Mouse (Mus musculus): ENCODE measurements at regions not wholly inside any gene's neighbourhood (a gene's known extent, or its start where the extent isn't known, plus 50 kb on each side); places are given as distances from the start of the nearest gene placed in this dataset.

DNA sequence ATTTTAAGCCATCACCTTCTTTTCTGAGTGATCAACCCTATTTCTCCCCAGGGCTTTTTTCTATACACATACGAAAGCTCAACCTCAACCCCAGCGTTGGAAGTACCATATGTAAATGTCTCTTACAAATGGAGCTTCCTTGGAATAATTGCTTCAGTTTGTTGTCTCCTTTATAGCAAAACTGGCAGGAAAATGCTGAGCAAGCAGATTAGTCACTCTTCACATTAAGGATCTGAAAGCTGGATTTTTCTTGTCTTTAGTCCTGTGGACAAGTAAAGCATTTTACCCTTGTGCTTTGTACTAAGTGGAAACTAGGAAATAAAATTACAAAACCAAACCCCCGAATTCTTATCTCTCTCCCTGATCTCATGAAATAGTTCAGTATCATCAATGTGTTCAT lies 145.8 kb downstream of the Etaa1 start:
- Histone ChIP-seq H3K4me1 (replicated peaks) (0 out of 2 replicates have a peak, but pooled peaks cover 4% of the 10 kb centered on the region), H3K4me2 (no peak overlapping the region), H3K36me3 (no peaks in the 10 kb centered on the region), H3K27me3 (no peaks in the 10 kb centered on the region), H3K9me3 (no peaks in the 10 kb centered on the region), H3K4me3 (no peak overlapping the region), H3K9ac (no peak overlapping the region), H3K27ac (replicated peaks) (no peak overlapping the region)
- whole genome bisulfite sequencing, result 88% methylated on average over 3 of the region's 3 CpGs
- ATAC-seq (ENCODE audit: low FRiP score, low read depth), result no peak

- WGBS, result 46% methylated on average over 8 of the region's 8 CpGs
- ATAC-seq (ENCODE audit: low FRiP score, low read depth), result peak; percentile 59; the same call in 1 of the 2 replicates
- no peak overlapping the region for H3K4me3 ChIP-seq
- H3K9me3 ChIP-seq, result no peaks in the 10 kb centered on the region
- no peak overlapping the region for H3K27ac ChIP-seq (replicated peaks)
- H3K36me3 ChIP-seq, result no peaks in the 10 kb centered on the region
- H3K27me3 ChIP-seq, result no peaks in the 10 kb centered on the region
- no peak overlapping the region for H3K4me2 ChIP-seq
- no peak overlapping the region for H3K9ac ChIP-seq
- H3K4me1 ChIP-seq (replicated peaks), result 0 out of 2 replicates have a peak, but pooled peaks cover 4% of the 10 kb centered on the region
Observed at GRCm38 (mm10) chr11:17811829-17812559, 141.7 kb downstream of the Etaa1 start.

DNA sequence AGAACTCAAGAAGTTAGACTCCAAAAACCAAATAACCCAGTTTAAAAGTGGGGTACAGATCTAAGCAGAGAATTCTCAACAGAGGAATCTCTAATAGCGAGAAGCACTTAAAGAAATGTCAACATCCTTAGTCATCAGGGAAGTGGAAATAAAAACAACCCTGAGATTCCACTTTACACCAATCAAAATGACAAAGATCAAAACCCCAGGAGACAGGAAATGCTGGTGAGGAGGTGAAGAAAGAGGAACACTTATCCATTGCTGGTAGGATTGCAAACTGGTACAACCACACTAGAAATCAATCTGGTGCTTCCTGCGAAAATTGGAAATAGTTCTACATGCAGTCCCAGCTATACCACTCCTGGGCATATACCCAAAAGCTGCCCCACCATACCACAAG lies 111.0 kb downstream of the Etaa1 start:
- no peak for ATAC-seq (ENCODE audit: low FRiP score, low read depth)
- WGBS, result 84% methylated on average over 2 of the region's 2 CpGs
- Histone ChIP-seq H3K4me1 (replicated peaks) (no peaks in the 10 kb centered on the region), H3K27ac (replicated peaks) (no peak overlapping the region), H3K9me3 (no peaks in the 10 kb centered on the region), H3K36me3 (no peaks in the 10 kb centered on the region), H3K27me3 (no peaks in the 10 kb centered on the region), H3K4me2 (no peak overlapping the region), H3K4me3 (no peak overlapping the region), H3K9ac (no peak overlapping the region)

GRCm38 (mm10) chr11:17852405-17852804 lies 101.3 kb downstream of the Etaa1 start:
- Histone ChIP-seq H3K4me3 (no peak overlapping the region), H3K27me3 (no peaks in the 10 kb centered on the region), H3K27ac (replicated peaks) (no peak overlapping the region), H3K9me3 (no peaks in the 10 kb centered on the region), H3K36me3 (no peaks in the 10 kb centered on the region), H3K4me2 (no peak overlapping the region), H3K4me1 (replicated peaks) (0 out of 2 replicates have a peak, but pooled peaks cover 6% of the 10 kb centered on the region), H3K9ac (no peak overlapping the region)
- no peak for ATAC-seq (ENCODE audit: low FRiP score, low read depth)
- 46% methylated on average over 7 of the region's 7 CpGs for WGBS

DNA sequence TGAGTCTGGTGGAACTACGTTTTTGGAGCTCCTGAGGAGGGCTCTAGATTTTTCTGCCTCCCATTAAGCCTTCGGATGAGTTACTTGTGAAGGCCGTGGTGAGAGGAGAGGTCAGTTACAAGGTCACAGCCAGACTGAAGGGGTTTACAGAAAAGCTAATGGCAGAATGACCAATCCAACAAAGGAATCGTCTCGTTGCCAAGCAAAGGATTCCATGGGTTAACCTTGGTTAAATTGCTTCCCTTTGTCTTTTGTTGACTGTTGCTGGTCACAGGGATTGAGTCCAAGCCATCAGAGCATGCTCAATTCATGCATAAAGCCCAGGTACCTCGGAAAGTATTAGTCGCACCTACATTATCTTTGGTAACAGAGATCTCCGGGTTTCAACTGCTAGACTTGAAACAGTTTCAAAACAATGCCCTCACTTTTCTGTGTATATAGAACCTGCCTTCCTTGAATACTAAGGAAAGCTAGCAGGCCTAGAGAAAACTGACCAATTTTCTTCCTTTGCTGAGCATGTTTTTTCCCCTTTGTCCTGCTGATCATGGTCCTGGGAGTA lies 100.3 kb downstream of the Etaa1 start:
- Histone ChIP-seq H3K4me3 (no peak overlapping the region), H3K9ac (no peak overlapping the region), H3K36me3 (no peaks in the 10 kb centered on the region), H3K4me1 (replicated peaks) (0 out of 2 replicates have a peak, but pooled peaks cover 6% of the 10 kb centered on the region), H3K27me3 (no peaks in the 10 kb centered on the region), H3K4me2 (no peak overlapping the region), H3K27ac (replicated peaks) (no peak overlapping the region), H3K9me3 (no peaks in the 10 kb centered on the region)
- WGBS, result 32% methylated on average over 8 of the region's 8 CpGs
- ATAC-seq (ENCODE audit: low FRiP score, low read depth), result no peak

DNA sequence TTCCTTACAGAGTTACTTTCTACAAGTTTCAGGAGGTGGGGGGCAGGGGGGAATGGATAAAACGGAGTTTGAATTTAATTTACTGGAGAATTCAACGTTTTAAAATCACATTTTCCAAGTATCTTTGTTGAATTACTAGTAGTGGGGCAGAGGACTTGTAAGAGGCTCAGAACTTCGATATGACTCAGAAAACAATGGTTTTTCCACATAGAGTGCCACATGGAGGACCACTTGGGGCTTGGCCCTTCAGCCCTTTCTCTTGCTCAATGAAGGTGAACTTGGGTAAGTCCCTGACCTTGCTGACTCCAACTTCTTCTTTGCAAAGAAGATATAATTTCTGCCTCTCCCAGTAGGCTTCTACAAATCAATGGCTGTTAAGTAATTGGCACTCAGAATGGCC lies 99.8 kb downstream of the Etaa1 start:
- H3K27me3 ChIP-seq, result no peaks in the 10 kb centered on the region
- H3K4me2 ChIP-seq, result no peak overlapping the region
- no peak overlapping the region for H3K9ac ChIP-seq
- no peaks in the 10 kb centered on the region for H3K36me3 ChIP-seq
- 77% methylated on average over 3 of the region's 3 CpGs for WGBS
- no peak overlapping the region for H3K4me3 ChIP-seq
- H3K27ac ChIP-seq (replicated peaks), result no peak overlapping the region
- no peaks in the 10 kb centered on the region for H3K9me3 ChIP-seq
- 0 out of 2 replicates have a peak, but pooled peaks cover 6% of the 10 kb centered on the region for H3K4me1 ChIP-seq (replicated peaks)
- no peak for ATAC-seq (ENCODE audit: low FRiP score, low read depth)

DNA sequence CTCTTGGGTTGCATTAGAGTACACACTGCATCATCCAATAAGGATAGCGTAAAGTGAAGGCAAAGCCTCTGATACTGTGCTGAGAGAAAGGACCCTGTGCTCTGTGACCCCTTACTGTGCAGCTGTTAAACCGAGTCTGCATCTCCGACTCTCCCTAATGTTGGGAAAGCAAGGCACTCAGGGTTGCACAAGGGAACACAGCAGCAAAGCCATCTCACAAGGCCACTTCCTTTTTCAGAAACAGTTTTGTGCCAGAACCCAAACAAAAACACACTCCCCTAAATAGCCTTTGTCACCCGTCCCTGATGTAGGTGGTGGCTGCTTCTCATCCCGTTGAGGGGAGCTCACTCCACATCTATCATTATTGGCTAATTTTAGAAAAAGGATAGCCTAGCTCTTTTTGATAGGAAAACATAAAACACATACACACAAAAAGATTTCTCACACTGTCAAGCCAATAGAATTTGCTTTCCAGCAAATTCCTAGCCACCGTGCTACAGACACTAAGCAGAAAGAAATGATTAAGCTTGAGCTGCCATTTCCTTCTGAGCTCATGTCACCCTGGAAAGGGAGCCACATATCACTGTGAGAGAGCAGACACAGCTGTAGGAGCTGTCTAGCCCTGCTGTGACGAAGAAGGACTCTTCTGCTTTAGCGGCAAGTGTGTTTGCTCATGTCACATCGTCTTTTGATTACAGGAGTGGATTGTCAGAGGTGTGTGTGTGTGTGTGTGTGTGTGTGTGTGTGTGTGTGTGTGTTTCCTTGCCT lies 94.1 kb downstream of the Etaa1 start:
- Histone ChIP-seq H3K4me2 (no peak overlapping the region), H3K9ac (no peak overlapping the region), H3K36me3 (no peaks in the 10 kb centered on the region), H3K4me1 (replicated peaks) (no peaks in the 10 kb centered on the region), H3K9me3 (no peaks in the 10 kb centered on the region), H3K27me3 (no peaks in the 10 kb centered on the region), H3K27ac (replicated peaks) (peak overlapping the region; percentile 18; the same call in 1 of the 2 replicates), H3K4me3 (no peak overlapping the region)
- no peak for ATAC-seq (ENCODE audit: low FRiP score, low read depth)
- WGBS, result 46% methylated on average over 9 of the region's 9 CpGs

- no peaks in the 10 kb centered on the region for H3K36me3 ChIP-seq
- no peak overlapping the region for H3K9ac ChIP-seq
- ATAC-seq (ENCODE audit: low FRiP score, low read depth), result 0 out of 2 replicates have a peak, but pooled peaks have one; percentile 27
- whole genome bisulfite sequencing, result 26% methylated on average over 4 of the region's 4 CpGs
- H3K4me1 ChIP-seq (replicated peaks), result no peaks in the 10 kb centered on the region
- H3K27me3 ChIP-seq, result no peaks in the 10 kb centered on the region
- no peaks in the 10 kb centered on the region for H3K9me3 ChIP-seq
- no peak overlapping the region for H3K4me2 ChIP-seq
- no peak overlapping the region for H3K4me3 ChIP-seq
- no peak overlapping the region for H3K27ac ChIP-seq (replicated peaks)
Observed at GRCm38 (mm10) chr11:17864833-17865397, 88.8 kb downstream of the Etaa1 start.

DNA sequence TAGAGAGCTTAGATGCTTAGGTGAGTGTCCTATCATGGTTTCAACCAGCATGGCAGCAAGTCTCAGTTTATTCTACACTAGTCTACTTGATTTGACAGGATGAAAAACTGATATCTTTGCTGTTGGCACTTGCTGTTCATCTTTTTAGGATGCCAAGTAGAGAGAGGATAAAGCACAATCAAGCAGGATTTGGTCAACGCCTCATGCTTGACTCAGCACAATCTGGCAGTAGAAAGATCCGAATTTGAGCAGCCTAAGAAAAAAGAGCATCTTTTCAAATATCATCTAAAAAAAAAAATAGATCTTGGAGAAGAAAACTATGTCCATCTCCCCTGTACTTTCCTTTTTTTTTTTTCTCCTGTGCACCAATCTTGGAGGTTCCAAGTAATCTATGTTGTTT lies 83.0 kb downstream of the Etaa1 start:
- H3K4me2 ChIP-seq, result no peak overlapping the region
- no peak overlapping the region for H3K27ac ChIP-seq (replicated peaks)
- WGBS, result 88% methylated on average over 2 of the region's 2 CpGs
- H3K27me3 ChIP-seq, result no peaks in the 10 kb centered on the region
- no peaks in the 10 kb centered on the region for H3K4me1 ChIP-seq (replicated peaks)
- no peaks in the 10 kb centered on the region for H3K36me3 ChIP-seq
- ATAC-seq (ENCODE audit: low FRiP score, low read depth), result no peak
- H3K9me3 ChIP-seq, result no peaks in the 10 kb centered on the region
- no peak overlapping the region for H3K9ac ChIP-seq
- H3K4me3 ChIP-seq, result no peak overlapping the region

- H3K4me2 ChIP-seq, result no peak overlapping the region
- no peaks in the 10 kb centered on the region for H3K9me3 ChIP-seq
- no peaks in the 10 kb centered on the region for H3K4me1 ChIP-seq (replicated peaks)
- no peaks in the 10 kb centered on the region for H3K36me3 ChIP-seq
- H3K27ac ChIP-seq (replicated peaks), result no peak overlapping the region
- WGBS, result 53% methylated on average over 7 of the region's 7 CpGs
- H3K4me3 ChIP-seq, result no peak overlapping the region
- no peak overlapping the region for H3K9ac ChIP-seq
- ATAC-seq (ENCODE audit: low FRiP score, low read depth), result no peak
- H3K27me3 ChIP-seq, result no peaks in the 10 kb centered on the region
Observed at GRCm38 (mm10) chr11:17871920-17872319, 81.8 kb downstream of the Etaa1 start.

DNA sequence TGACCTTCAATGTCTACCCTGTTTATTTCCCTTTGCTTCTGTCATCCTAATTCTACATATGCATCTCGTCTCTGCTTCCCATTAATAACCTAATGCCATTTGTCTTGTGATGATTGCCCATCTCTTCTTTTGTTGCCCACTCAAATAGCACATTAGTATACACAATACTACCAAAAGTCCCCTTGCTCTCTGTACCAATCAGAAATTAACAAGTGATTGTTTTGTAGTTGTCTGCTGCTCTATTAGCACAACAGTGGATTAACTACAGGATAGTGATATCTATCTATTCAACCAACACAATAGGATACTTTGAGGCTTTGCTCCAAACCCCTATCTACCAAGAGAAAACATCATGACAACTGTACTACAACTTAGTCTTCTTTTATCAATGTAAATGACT lies 70.4 kb downstream of the Etaa1 start:
- no peak overlapping the region for H3K4me2 ChIP-seq
- H3K9me3 ChIP-seq, result no peaks in the 10 kb centered on the region
- no peaks in the 10 kb centered on the region for H3K36me3 ChIP-seq
- no peak overlapping the region for H3K9ac ChIP-seq
- H3K27ac ChIP-seq (replicated peaks), result no peak overlapping the region
- no peak for ATAC-seq (ENCODE audit: low FRiP score, low read depth)
- H3K4me3 ChIP-seq, result no peak overlapping the region
- 76% methylated on average over 1 of the region's 1 CpGs for WGBS
- H3K27me3 ChIP-seq, result no peaks in the 10 kb centered on the region
- no peaks in the 10 kb centered on the region for H3K4me1 ChIP-seq (replicated peaks)

All from hindbrain, embryonic 15.5 days (tissue).